ENCODE assay signal across 18 mouse cellular contexts in the genomic region with DNA sequence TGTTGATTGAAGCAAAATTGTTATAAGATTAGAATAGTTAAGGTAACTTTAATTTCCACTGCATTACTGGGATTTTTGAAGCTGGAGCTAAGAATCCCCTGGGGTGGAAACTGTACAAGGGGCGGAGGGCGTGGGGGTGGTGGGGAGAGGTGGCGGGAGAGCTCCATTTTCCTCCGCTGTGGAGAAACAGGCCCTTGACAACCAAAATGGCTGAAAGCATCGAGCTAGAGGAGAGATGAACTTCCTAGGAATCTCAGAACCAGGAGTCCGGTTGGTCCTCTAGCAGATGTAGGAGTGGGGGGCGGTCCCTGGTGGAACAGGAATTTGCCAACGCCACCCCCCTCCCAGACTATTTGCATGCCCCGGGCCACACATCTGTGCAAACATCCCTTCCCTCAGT. TPM values are rescaled to one million over a fixed set of nuclear protein-coding genes. Genes with fewer than 3 reads are reported as not detected.
DNase-seq lines count a peak whose midpoint lies in the region; ATAC-seq and TF ChIP-seq lines count a peak whose summit lies in the region.
"Had no signal": no experiment of that assay in that cellular context is flagged by ENCODE, and none has a peak within 500 bp of the region (broad histone marks: within the 10 kb centered on the region; RNA-seq: fewer than 3 reads in every experiment).

No protein-coding gene starts in this region.

- no peak overlapping the region for H3K9ac ChIP-seq in midbrain, embryonic 11.5 days (ENCODE audit: low read length)
- H3K9ac ChIP-seq in midbrain, postnatal 0 days (replicated peaks; ENCODE audit: low read length, poor library complexity, severe bottlenecking) = no peak overlapping the region
- H3K9ac ChIP-seq in embryonic facial prominence, embryonic 11.5 days (replicated peaks; ENCODE audit: low read length) = no peak overlapping the region
- H3K9ac ChIP-seq in embryonic facial prominence, embryonic 15.5 days = no peak overlapping the region
- no peak overlapping the region for H3K9ac ChIP-seq in limb, embryonic 15.5 days
- H3K9ac ChIP-seq: forebrain, embryonic 15.5 days; intestine, embryonic 15.5 days had no signal

- no peak for ATAC-seq in midbrain, embryonic 11.5 days (ENCODE audit: low FRiP score)
- ATAC-seq in midbrain, postnatal 0 days (ENCODE audit: low FRiP score) = no peak
- no peak for ATAC-seq in embryonic facial prominence, embryonic 11.5 days (replicated peaks; ENCODE audit: insufficient number of reproducible peaks, low FRiP score, low TSS enrichment, low read depth)
- no peak for ATAC-seq in embryonic facial prominence, embryonic 15.5 days (ENCODE audit: insufficient number of reproducible peaks, low FRiP score, low TSS enrichment, low read depth)
- no peak for ATAC-seq in limb, embryonic 15.5 days (ENCODE audit: insufficient number of reproducible peaks, low FRiP score, low TSS enrichment, low read depth)
- ATAC-seq: forebrain, embryonic 15.5 days; intestine, embryonic 15.5 days had no signal

- DNase-seq in midbrain, embryonic 11.5 days (ENCODE audit: low spot score, missing footprints) = peak; percentile 81
- DNase-seq in midbrain, postnatal 0 days (ENCODE audit: low spot score) = no peak
- peak; percentile 64 for DNase-seq in embryonic facial prominence, embryonic 11.5 days (ENCODE audit: low spot score)
- DNase-seq in layer of hippocampus, adult 11-12 months (ENCODE audit: low spot score) = no peak
- DNase-seq in ovary, adult 18-20 months (ENCODE audit: low spot score) = no peak
- DNase-seq in spleen, postnatal 14 days (ENCODE audit: low spot score in 2 of 2) = no peak
- DNase-seq: adrenal gland, postnatal 10 days; cerebellum, adult 11-12 months; cerebellum, adult 9-10 months; cerebellum, postnatal 25 days; gastrocnemius, postnatal 10 days; heart, adult 18-20 months had no signal

- peaks cover 9% of the 10 kb centered on the region for H3K4me1 ChIP-seq in midbrain, embryonic 11.5 days (ENCODE audit: control insufficient read depth, insufficient read depth, low read length)
- no peaks in the 10 kb centered on the region for H3K4me1 ChIP-seq in midbrain, postnatal 0 days (ENCODE audit: insufficient read depth, low read length)
- H3K4me1 ChIP-seq in embryonic facial prominence, embryonic 11.5 days (ENCODE audit: control insufficient read depth, insufficient read depth, low read length) = 0 out of 2 replicates have a peak, but pooled peaks cover 2% of the 10 kb centered on the region
- peaks cover 41% of the 10 kb centered on the region for H3K4me1 ChIP-seq in embryonic facial prominence, embryonic 15.5 days
- H3K4me1 ChIP-seq in limb, embryonic 15.5 days = peaks cover 68% of the 10 kb centered on the region

- no peaks in the 10 kb centered on the region for H3K36me3 ChIP-seq in midbrain, embryonic 11.5 days (ENCODE audit: control insufficient read depth, insufficient read depth, low read length)
- no peaks in the 10 kb centered on the region for H3K36me3 ChIP-seq in midbrain, postnatal 0 days (ENCODE audit: insufficient read depth, low read length)
- H3K36me3 ChIP-seq in embryonic facial prominence, embryonic 11.5 days (replicated peaks; ENCODE audit: control insufficient read depth, insufficient read depth, low read depth, low read length) = no peaks in the 10 kb centered on the region
- H3K36me3 ChIP-seq in embryonic facial prominence, embryonic 15.5 days = no peaks in the 10 kb centered on the region
- no peaks in the 10 kb centered on the region for H3K36me3 ChIP-seq in limb, embryonic 15.5 days
- H3K36me3 ChIP-seq: forebrain, embryonic 15.5 days; intestine, embryonic 15.5 days had no signal

- H3K4me3 ChIP-seq in midbrain, embryonic 11.5 days (ENCODE audit: low read depth, low read length) = no peak overlapping the region
- H3K4me3 ChIP-seq in midbrain, postnatal 0 days (ENCODE audit: low read depth, low read length) = no peak overlapping the region
- H3K4me3 ChIP-seq in embryonic facial prominence, embryonic 11.5 days (ENCODE audit: low read depth, low read length) = no peak overlapping the region
- no peak overlapping the region for H3K4me3 ChIP-seq in embryonic facial prominence, embryonic 15.5 days (replicated peaks)
- H3K4me3 ChIP-seq in limb, embryonic 15.5 days = no peak overlapping the region
- H3K4me3 ChIP-seq: forebrain, embryonic 15.5 days; intestine, embryonic 15.5 days had no signal

- H3K9me3 ChIP-seq in midbrain, embryonic 11.5 days (ENCODE audit: control insufficient read depth, low read length) = no peaks in the 10 kb centered on the region
- no peaks in the 10 kb centered on the region for H3K9me3 ChIP-seq in midbrain, postnatal 0 days (ENCODE audit: low read length)
- no peaks in the 10 kb centered on the region for H3K9me3 ChIP-seq in embryonic facial prominence, embryonic 11.5 days (replicated peaks; ENCODE audit: control insufficient read depth, low read length)
- H3K9me3 ChIP-seq in embryonic facial prominence, embryonic 15.5 days (replicated peaks) = no peaks in the 10 kb centered on the region
- H3K9me3 ChIP-seq in limb, embryonic 15.5 days = no peaks in the 10 kb centered on the region
- H3K9me3 ChIP-seq: forebrain, embryonic 15.5 days; G1E; intestine, embryonic 15.5 days had no signal

- WGBS in midbrain, embryonic 11.5 days = 58% methylated on average over 9 of the region's 9 CpGs
- 73% methylated on average over 9 of the region's 9 CpGs for WGBS in midbrain, postnatal 0 days
- 35% methylated on average over 9 of the region's 9 CpGs for WGBS in embryonic facial prominence, embryonic 11.5 days
- WGBS in embryonic facial prominence, embryonic 15.5 days = 38% methylated on average over 9 of the region's 9 CpGs
- WGBS in limb, embryonic 15.5 days = 46% methylated on average over 9 of the region's 9 CpGs

- no peak overlapping the region for H3K27ac ChIP-seq in midbrain, embryonic 11.5 days (ENCODE audit: low read depth, low read length)
- H3K27ac ChIP-seq in midbrain, postnatal 0 days (ENCODE audit: low read depth, low read length) = no peak overlapping the region
- no peak overlapping the region for H3K27ac ChIP-seq in embryonic facial prominence, embryonic 11.5 days (replicated peaks; ENCODE audit: low read depth, low read length)
- 0 out of 2 replicates have a peak overlapping the region, but pooled peaks have one; percentile 1 for H3K27ac ChIP-seq in embryonic facial prominence, embryonic 15.5 days (replicated peaks)
- peak overlapping the region; percentile 64 for H3K27ac ChIP-seq in limb, embryonic 15.5 days
- H3K27ac ChIP-seq: forebrain, embryonic 15.5 days; intestine, embryonic 15.5 days had no signal

- peaks cover 11% of the 10 kb centered on the region for H3K27me3 ChIP-seq in midbrain, embryonic 11.5 days (ENCODE audit: control insufficient read depth, insufficient read depth, low read length)
- H3K27me3 ChIP-seq in midbrain, postnatal 0 days (ENCODE audit: insufficient read depth, low read length) = peaks cover 11% of the 10 kb centered on the region
- peaks cover 6% of the 10 kb centered on the region for H3K27me3 ChIP-seq in embryonic facial prominence, embryonic 11.5 days (ENCODE audit: control insufficient read depth, insufficient read depth, low read length)
- peaks cover 7% of the 10 kb centered on the region for H3K27me3 ChIP-seq in embryonic facial prominence, embryonic 15.5 days
- peaks cover 14% of the 10 kb centered on the region for H3K27me3 ChIP-seq in limb, embryonic 15.5 days

- no peak overlapping the region for H3K4me2 ChIP-seq in midbrain, embryonic 11.5 days
- H3K4me2 ChIP-seq in midbrain, postnatal 0 days (ENCODE audit: low read depth, low read length, poor library complexity, severe bottlenecking) = no peak overlapping the region
- no peak overlapping the region for H3K4me2 ChIP-seq in embryonic facial prominence, embryonic 11.5 days (ENCODE audit: low read depth, low read length)
- H3K4me2 ChIP-seq in embryonic facial prominence, embryonic 15.5 days (replicated peaks) = no peak overlapping the region
- H3K4me2 ChIP-seq in limb, embryonic 15.5 days = no peak overlapping the region
- H3K4me2 ChIP-seq: forebrain, embryonic 15.5 days; heart, embryonic 11.5 days; intestine, embryonic 15.5 days had no signal

- no peak for TF ChIP-seq CTCF in midbrain, postnatal 0 days (IDR thresholded peaks at IDR 0.05)

RNA-seq across cellular contexts. Expression of gene Col8a2, which starts 4.9 kb away (rescaled TPM):
- polyA plus RNA-seq in midbrain, embryonic 11.5 days (2014; fragmentation: Nextera tagmentation; extraction: Ambion mirVana) = 9.1 and 9.5 TPM in 2 replicates
- total RNA-seq in midbrain, postnatal 0 days (2014; rRNA removed) = 8.3 and 11.0 TPM in 2 replicates
- polyA plus RNA-seq in midbrain, postnatal 0 days (2015; fragmentation: Nextera tagmentation; extraction: Ambion mirVana) = 1.3 TPM in 2 replicates
- 15.7 and 18.1 TPM in 2 replicates for polyA plus RNA-seq in embryonic facial prominence, embryonic 11.5 days (2014; fragmentation: Nextera tagmentation; extraction: Ambion mirVana)
- 48.6 and 60.1 TPM in 2 replicates for polyA plus RNA-seq in embryonic facial prominence, embryonic 15.5 days (2015; fragmentation: Nextera tagmentation; extraction: Ambion mirVana)
- 71.2 and 79.7 TPM in 2 replicates for polyA plus RNA-seq in limb, embryonic 15.5 days (2015; fragmentation: Nextera tagmentation; extraction: Ambion mirVana)
- polyA plus RNA-seq: G1E had no signal

RNA-seq across cellular contexts. Expression of gene Trappc3, which starts 19.6 kb away (rescaled TPM):
- polyA plus RNA-seq in midbrain, embryonic 11.5 days (2014; fragmentation: Nextera tagmentation; extraction: Ambion mirVana) = 37.1 and 38.9 TPM in 2 replicates
- total RNA-seq in midbrain, postnatal 0 days (2014; rRNA removed) = 121 and 122 TPM in 2 replicates
- polyA plus RNA-seq in midbrain, postnatal 0 days (2015; fragmentation: Nextera tagmentation; extraction: Ambion mirVana) = 173 and 186 TPM in 2 replicates
- 33.8 and 36.7 TPM in 2 replicates for polyA plus RNA-seq in embryonic facial prominence, embryonic 11.5 days (2014; fragmentation: Nextera tagmentation; extraction: Ambion mirVana)
- polyA plus RNA-seq in embryonic facial prominence, embryonic 15.5 days (2015; fragmentation: Nextera tagmentation; extraction: Ambion mirVana) = 124 and 132 TPM in 2 replicates
- polyA plus RNA-seq in limb, embryonic 15.5 days (2015; fragmentation: Nextera tagmentation; extraction: Ambion mirVana) = 120 and 128 TPM in 2 replicates

RNA-seq across cellular contexts. Expression of gene Map7d1, which starts 25.6 kb away (rescaled TPM):
- polyA plus RNA-seq in midbrain, embryonic 11.5 days (2014; fragmentation: Nextera tagmentation; extraction: Ambion mirVana) = 61.8 and 68.7 TPM in 2 replicates
- 106 and 124 TPM in 2 replicates for total RNA-seq in midbrain, postnatal 0 days (2014; rRNA removed)
- polyA plus RNA-seq in midbrain, postnatal 0 days (2015; fragmentation: Nextera tagmentation; extraction: Ambion mirVana) = 56.9 and 61.2 TPM in 2 replicates
- polyA plus RNA-seq in embryonic facial prominence, embryonic 11.5 days (2014; fragmentation: Nextera tagmentation; extraction: Ambion mirVana) = 47.0 and 54.1 TPM in 2 replicates
- 59.9 and 60.4 TPM in 2 replicates for polyA plus RNA-seq in embryonic facial prominence, embryonic 15.5 days (2015; fragmentation: Nextera tagmentation; extraction: Ambion mirVana)
- polyA plus RNA-seq in limb, embryonic 15.5 days (2015; fragmentation: Nextera tagmentation; extraction: Ambion mirVana) = 46.5 and 50.3 TPM in 2 replicates

RNA-seq across cellular contexts. Expression of gene Adprhl2, which starts 39.8 kb away (rescaled TPM):
- polyA plus RNA-seq in midbrain, embryonic 11.5 days (2014; fragmentation: Nextera tagmentation; extraction: Ambion mirVana) = 36.4 and 45.0 TPM in 2 replicates
- total RNA-seq in midbrain, postnatal 0 days (2014; rRNA removed) = 61.9 and 73.5 TPM in 2 replicates
- 80.6 and 84.1 TPM in 2 replicates for polyA plus RNA-seq in midbrain, postnatal 0 days (2015; fragmentation: Nextera tagmentation; extraction: Ambion mirVana)
- polyA plus RNA-seq in embryonic facial prominence, embryonic 11.5 days (2014; fragmentation: Nextera tagmentation; extraction: Ambion mirVana) = 44.6 and 48.0 TPM in 2 replicates
- 83.5 and 89.3 TPM in 2 replicates for polyA plus RNA-seq in embryonic facial prominence, embryonic 15.5 days (2015; fragmentation: Nextera tagmentation; extraction: Ambion mirVana)
- 79.2 and 82.9 TPM in 2 replicates for polyA plus RNA-seq in limb, embryonic 15.5 days (2015; fragmentation: Nextera tagmentation; extraction: Ambion mirVana)

RNA-seq across cellular contexts. Expression of gene Tekt2, which starts 43.8 kb away (rescaled TPM):
- 1.8 and 2.2 TPM in 2 replicates for polyA plus RNA-seq in midbrain, embryonic 11.5 days (2014; fragmentation: Nextera tagmentation; extraction: Ambion mirVana)
- total RNA-seq in midbrain, postnatal 0 days (2014; rRNA removed) = 5.0 and 6.3 TPM in 2 replicates
- polyA plus RNA-seq in midbrain, postnatal 0 days (2015; fragmentation: Nextera tagmentation; extraction: Ambion mirVana) = 19.1 and 19.9 TPM in 2 replicates
- polyA plus RNA-seq in embryonic facial prominence, embryonic 11.5 days (2014; fragmentation: Nextera tagmentation; extraction: Ambion mirVana) = 3.4 and 3.5 TPM in 2 replicates
- polyA plus RNA-seq in embryonic facial prominence, embryonic 15.5 days (2015; fragmentation: Nextera tagmentation; extraction: Ambion mirVana) = 18.4 and 26.5 TPM in 2 replicates
- polyA plus RNA-seq in limb, embryonic 15.5 days (2015; fragmentation: Nextera tagmentation; extraction: Ambion mirVana) = 15.9 and 16.6 TPM in 2 replicates
- polyA plus RNA-seq: G1E had no signal

Comparison
In these comparisons a context has a peak if more than half of its experiments do, and no peak if none do; other contexts are left out.
1. DNase-seq: peak in midbrain, embryonic 11.5 days (single experiment) and embryonic facial prominence, embryonic 11.5 days (single experiment); none in midbrain, postnatal 0 days (single experiment), layer of hippocampus, adult 11-12 months (single experiment), ovary, adult 18-20 months (single experiment) and spleen, postnatal 14 days (0 of 2).
2. H3K27ac ChIP-seq: peak in embryonic facial prominence, embryonic 15.5 days (single experiment) and limb, embryonic 15.5 days (single experiment); none in midbrain, embryonic 11.5 days (single experiment), midbrain, postnatal 0 days (single experiment) and embryonic facial prominence, embryonic 11.5 days (single experiment).